Mouse (Mus musculus) forebrain, embryonic 16.5 days (tissue): ENCODE data around the gene Atf6b. TPM values are rescaled to one million over a fixed set of nuclear protein-coding genes. Genes with fewer than 3 reads are reported as not detected.

Experiments used
- ATAC-seq: fragments of 200-750 bp; cut with Nextera tagmentation; 2 replicates; pipeline ENCODE4 v1.8.0; 2017; ENCODE audit warnings: mild to moderate bottlenecking, moderate library complexity
- H3K27ac ChIP-seq: fragments of 300-500 bp; sonication (generic); 2 replicates; pipeline ENCODE4 v1.5.1; 2014; ENCODE audit warnings: low read length, control low read depth
- H3K27me3 ChIP-seq: fragments of 300-500 bp; sonication (generic); replicated peaks from 2 replicates; pipeline ENCODE4 v1.6.1; 2014; ENCODE audit warnings: low read length; ENCODE audit not compliant: control insufficient read depth, insufficient read depth
- H3K36me3 ChIP-seq: fragments of 300-500 bp; sonication (generic); 2 replicates; pipeline ENCODE4 v1.6.1; 2014; ENCODE audit not compliant: control insufficient read depth, insufficient read depth
- H3K4me1 ChIP-seq: fragments of 300-500 bp; sonication (generic); replicated peaks from 2 replicates; pipeline ENCODE4 v1.6.1; 2014; ENCODE audit warnings: low read length; ENCODE audit not compliant: control insufficient read depth, insufficient read depth
- H3K4me2 ChIP-seq: fragments of 300-500 bp; sonication (generic); 2 replicates; pipeline ENCODE4 v1.6.1; 2014; ENCODE audit warnings: mild to moderate bottlenecking, low read length, control low read depth
- H3K4me3 ChIP-seq: fragments of 300-500 bp; sonication (generic); replicated peaks from 2 replicates; pipeline ENCODE4 v1.5.1; 2014; ENCODE audit warnings: mild to moderate bottlenecking, low read length, control low read depth
- H3K9ac ChIP-seq: fragments of 300-500 bp; sonication (generic); replicated peaks from 2 replicates; pipeline ENCODE4 v1.6.1; 2014; ENCODE audit warnings: low read depth, low read length, control low read depth
- H3K9me3 ChIP-seq: fragments of 300-500 bp; sonication (generic); 2 replicates; pipeline ENCODE4 v1.6.1; 2016; ENCODE audit warnings: low read length; ENCODE audit not compliant: control insufficient read depth
- WGBS: fragments of 180-500 bp; shearing (Covaris S2); extraction: QIAGEN DNeasy Blood & Tissue Kit; methylation state at CpG from one replicate; pipeline ENCODE4 v1.1.7; 2014; 5-methylcytosine and 5-hydroxymethylcytosine counted together
- polyA plus RNA-seq: library from polyadenylated mRNA; unstranded; fragments of >200 nt; fragmentation: Nextera tagmentation; extraction: Ambion mirVana; gene quantifications from 2 replicates; pipeline ENCODE4 v1.2.1, GENCODE M21; 2015

Atf6b gene
- polyA plus RNA-seq, 1 experiment from 2014 or later, result 119 TPM

GRCm38 (mm10) chr17:34680191-34680590, 33.2 kb downstream of the Atf6b start:
- Histone ChIP-seq H3K27ac (no peak overlapping the region), H3K4me3 (no peak overlapping the region), H3K4me2 (no peak overlapping the region), H3K9me3 (no peaks in the 10 kb centered on the region), H3K4me1 (no peaks in the 10 kb centered on the region; the same call in 1 of the 2 replicates), H3K27me3 (peaks cover 5% of the 10 kb centered on the region), H3K36me3 (no peaks in the 10 kb centered on the region), H3K9ac (no peak overlapping the region)
- 87% methylated on average over 26 of the region's 26 CpGs for WGBS
- ATAC-seq, result no peak

- no peak overlapping the region for H3K4me2 ChIP-seq
- WGBS, result 72% methylated on average over 4 of the region's 4 CpGs
- H3K4me3 ChIP-seq, result no peak overlapping the region
- ATAC-seq, result no peak
- no peak overlapping the region for H3K27ac ChIP-seq
- H3K9me3 ChIP-seq, result no peaks in the 10 kb centered on the region
- no peaks in the 10 kb centered on the region; the same call in 1 of the 2 replicates for H3K4me1 ChIP-seq
- no peaks in the 10 kb centered on the region for H3K36me3 ChIP-seq
- no peak overlapping the region for H3K9ac ChIP-seq
- peaks cover under 1% of the 10 kb centered on the region for H3K27me3 ChIP-seq
These were observed 33.7 kb downstream of the Atf6b start for GRCm38 (mm10) chr17:34680621-34681020.

- H3K4me1 ChIP-seq, result no peaks in the 10 kb centered on the region; the same call in 1 of the 2 replicates
These were observed 34.2 kb downstream of the Atf6b start for GRCm38 (mm10) chr17:34681132-34681571.

GRCm38 (mm10) chr17:34681881-34682536, 35.1 kb downstream of the Atf6b start:
- Histone ChIP-seq H3K9me3 (no peaks in the 10 kb centered on the region), H3K27me3 (no peaks in the 10 kb centered on the region), H3K36me3 (no peaks in the 10 kb centered on the region), H3K9ac (no peak overlapping the region), H3K27ac (no peak overlapping the region), H3K4me1 (no peaks in the 10 kb centered on the region; the same call in 1 of the 2 replicates), H3K4me2 (no peak overlapping the region), H3K4me3 (no peak overlapping the region)
- no peak for ATAC-seq
- WGBS, result 66% methylated on average over 11 of the region's 11 CpGs

More at GRCm38 (mm10) chr17:34681132-34681571, 34.2 kb downstream of the Atf6b start:
- Histone ChIP-seq H3K9me3 (no peaks in the 10 kb centered on the region), H3K36me3 (no peaks in the 10 kb centered on the region), H3K9ac (no peak overlapping the region), H3K27me3 (no peaks in the 10 kb centered on the region), H3K27ac (no peak overlapping the region), H3K4me3 (no peak overlapping the region), H3K4me2 (no peak overlapping the region)
- 81% methylated on average over 17 of the region's 17 CpGs for WGBS
- no peak for ATAC-seq

- Histone ChIP-seq H3K9me3 (no peaks in the 10 kb centered on the region), H3K9ac (no peak overlapping the region), H3K4me3 (no peak overlapping the region), H3K27me3 (no peaks in the 10 kb centered on the region), H3K4me1 (no peaks in the 10 kb centered on the region; the same call in 1 of the 2 replicates), H3K27ac (no peak overlapping the region), H3K4me2 (no peak overlapping the region), H3K36me3 (no peaks in the 10 kb centered on the region)
- ATAC-seq, result no peak
- WGBS, result 79% methylated on average over 8 of the region's 8 CpGs
These were observed 36.2 kb downstream of the Atf6b start for GRCm38 (mm10) chr17:34683179-34683578.

GRCm38 (mm10) chr17:34683686-34684220, 36.8 kb downstream of the Atf6b start:
- Histone ChIP-seq H3K4me2 (no peak overlapping the region), H3K27me3 (no peaks in the 10 kb centered on the region), H3K27ac (no peak overlapping the region), H3K9ac (no peak overlapping the region; the same call in 1 of the 2 replicates), H3K9me3 (no peaks in the 10 kb centered on the region), H3K36me3 (no peaks in the 10 kb centered on the region), H3K4me1 (no peaks in the 10 kb centered on the region; the same call in 1 of the 2 replicates), H3K4me3 (no peak overlapping the region)
- WGBS, result 73% methylated on average over 10 of the region's 10 CpGs
- ATAC-seq, result no peak

- ATAC-seq, result no peak
- no peaks in the 10 kb centered on the region; the same call in 1 of the 2 replicates for H3K4me1 ChIP-seq
- H3K4me2 ChIP-seq, result no peak overlapping the region
- no peak overlapping the region for H3K27ac ChIP-seq
- H3K9ac ChIP-seq, result no peak overlapping the region; the same call in 1 of the 2 replicates
- 60% methylated on average over 9 of the region's 9 CpGs for whole genome bisulfite sequencing
- H3K9me3 ChIP-seq, result no peaks in the 10 kb centered on the region
- no peaks in the 10 kb centered on the region for H3K27me3 ChIP-seq
- no peak overlapping the region for H3K4me3 ChIP-seq
- no peaks in the 10 kb centered on the region for H3K36me3 ChIP-seq
These were observed 37.4 kb downstream of the Atf6b start for GRCm38 (mm10) chr17:34684253-34684893.

- Histone ChIP-seq H3K36me3 (no peaks in the 10 kb centered on the region), H3K27me3 (no peaks in the 10 kb centered on the region), H3K27ac (no peak overlapping the region), H3K4me3 (no peak overlapping the region), H3K9me3 (no peaks in the 10 kb centered on the region), H3K4me2 (no peak overlapping the region), H3K4me1 (no peaks in the 10 kb centered on the region; the same call in 1 of the 2 replicates), H3K9ac (no peak overlapping the region)
- ATAC-seq, result no peak
- 79% methylated on average over 28 of the region's 28 CpGs for WGBS
These were observed 38.5 kb downstream of the Atf6b start for GRCm38 (mm10) chr17:34685120-34686110.
